In genomic region chr13:97388851-97389479, GRCm38 (mm10) we compare ENCODE assay signal across 16 mouse cellular contexts.
DNase-seq lines count a peak whose midpoint lies in the region; TF ChIP-seq lines count a peak whose summit lies in the region.
"Had no signal": no experiment of that assay in that cellular context is flagged by ENCODE, and none has a peak within 500 bp of the region (broad histone marks: within the 10 kb centered on the region; RNA-seq: fewer than 3 reads in every experiment).

No protein-coding gene starts in this region.

- TF ChIP-seq CTCF in layer of hippocampus, adult 2 months (conservative IDR thresholded peaks at IDR 0.05), result no peak

- intact Hi-C loops in heart, postnatal 25 days (cut with DNase I), result no loop called here

- peak overlapping the region; percentile 68 for H3K27ac ChIP-seq in layer of hippocampus, adult 2 months
- H3K27ac ChIP-seq: embryonic facial prominence, embryonic 12.5 days; heart, adult 2 months; limb, embryonic 15.5 days; neural tube, embryonic 13.5 days had no signal

- no peak overlapping the region for H3K4me3 ChIP-seq in layer of hippocampus, adult 2 months
- H3K4me3 ChIP-seq: embryonic facial prominence, embryonic 12.5 days; heart, adult 2 months; limb, embryonic 15.5 days; neural tube, embryonic 13.5 days had no signal

- peak; percentile 86 for DNase-seq in heart, adult 11 months
- DNase-seq in heart, postnatal 25 days (ENCODE audit: low spot score), result no peak
- no peak for DNase-seq in layer of hippocampus, adult 2 months (ENCODE audit: low spot score in 2 of 2)
- DNase-seq in layer of hippocampus, postnatal 25 days (ENCODE audit: extremely low spot score in 1 of 2, low spot score in 1 of 2), result no peak
- DNase-seq in right cerebral cortex, adult 18-20 months, result peak; percentile 52
- DNase-seq in right cerebral cortex, postnatal 4 days, result no peak
- peak; percentile 16 for DNase-seq in heart, postnatal 4 days
- DNase-seq in frontal cortex, postnatal 14 days (ENCODE audit: low spot score in 2 of 2), result no peak
- DNase-seq: kidney, adult 11 months; kidney, postnatal 14 days; lung, adult 18-20 months; thymus, postnatal 4 days had no signal

Comparison
In these comparisons a context has a peak if more than half of its experiments do, and no peak if none do; other contexts are left out.
1. DNase-seq: peak in heart, adult 11 months (single experiment), right cerebral cortex, adult 18-20 months (single experiment) and heart, postnatal 4 days (single experiment); none in heart, postnatal 25 days (single experiment), layer of hippocampus, adult 2 months (0 of 2), layer of hippocampus, postnatal 25 days (0 of 2), right cerebral cortex, postnatal 4 days (single experiment) and frontal cortex, postnatal 14 days (0 of 2).